Mouse (Mus musculus): ENCODE measurements around the gene Fancd2. TPM values are rescaled to one million over a fixed set of nuclear protein-coding genes. Genes with fewer than 3 reads are reported as not detected.

Fancd2 gene
- polyA plus RNA-seq, 1 experiment = 0.13 TPM

GRCm38 (mm10) chr6:113639201-113639600 is 107.7 kb downstream of the Fancd2 start:
- Histone ChIP-seq H3K4me3 (replicated peaks) (peak overlapping the region; percentile 42), H3K27me3 (ENCODE audit: control insufficient read depth) (no peaks in the 10 kb centered on the region), H3K4me1 (ENCODE audit: control insufficient read depth) (peaks cover 52% of the 10 kb centered on the region), H3K36me3 (ENCODE audit: control insufficient read depth) (no peaks in the 10 kb centered on the region; the same call in 1 of the 2 replicates), H3K9me3 (ENCODE audit: control insufficient read depth, low read length) (no peaks in the 10 kb centered on the region)
- TF ChIP-seq GATA1 (IDR thresholded peaks at IDR 0.05; ENCODE audit: low read length) = no peak
- TF ChIP-seq TAL1 (IDR thresholded peaks at IDR 0.05; ENCODE audit: low read length) = no peak

- Histone ChIP-seq H3K36me3 (ENCODE audit: control insufficient read depth) (peaks cover 5% of the 10 kb centered on the region), H3K27me3 (ENCODE audit: control insufficient read depth) (no peaks in the 10 kb centered on the region), H3K4me1 (ENCODE audit: control insufficient read depth) (peaks cover 44% of the 10 kb centered on the region), H3K9me3 (ENCODE audit: control insufficient read depth, low read length) (no peaks in the 10 kb centered on the region), H3K4me3 (replicated peaks) (no peak overlapping the region)
- no peak for TF ChIP-seq GATA1 (IDR thresholded peaks at IDR 0.05; ENCODE audit: low read length)
- TF ChIP-seq TAL1 (IDR thresholded peaks at IDR 0.05; ENCODE audit: low read length) = no peak
Observed at GRCm38 (mm10) chr6:113642605-113643004, 111.1 kb downstream of the Fancd2 start.

GRCm38 (mm10) chr6:113643021-113643420 is 111.5 kb downstream of the Fancd2 start:
- TF ChIP-seq TAL1 (IDR thresholded peaks at IDR 0.05; ENCODE audit: low read length) = no peak
- TF ChIP-seq GATA1 (IDR thresholded peaks at IDR 0.05; ENCODE audit: low read length) = no peak
- peaks cover 42% of the 10 kb centered on the region for H3K4me1 ChIP-seq (ENCODE audit: control insufficient read depth)
- H3K4me3 ChIP-seq (replicated peaks) = no peak overlapping the region
- H3K9me3 ChIP-seq (ENCODE audit: control insufficient read depth, low read length) = no peaks in the 10 kb centered on the region
- H3K27me3 ChIP-seq (ENCODE audit: control insufficient read depth) = no peaks in the 10 kb centered on the region
- H3K36me3 ChIP-seq (ENCODE audit: control insufficient read depth) = peaks cover 8% of the 10 kb centered on the region

GRCm38 (mm10) chr6:113643967-113644366 is 112.5 kb downstream of the Fancd2 start:
- peaks cover 39% of the 10 kb centered on the region for H3K4me1 ChIP-seq (ENCODE audit: control insufficient read depth)
- no peaks in the 10 kb centered on the region for H3K9me3 ChIP-seq (ENCODE audit: control insufficient read depth, low read length)
- H3K36me3 ChIP-seq (ENCODE audit: control insufficient read depth) = peaks cover 17% of the 10 kb centered on the region
- no peaks in the 10 kb centered on the region for H3K27me3 ChIP-seq (ENCODE audit: control insufficient read depth)
- TF ChIP-seq GATA1 (IDR thresholded peaks at IDR 0.05; ENCODE audit: low read length) = no peak
- TF ChIP-seq TAL1 (IDR thresholded peaks at IDR 0.05; ENCODE audit: low read length) = no peak
- no peak overlapping the region for H3K4me3 ChIP-seq (replicated peaks)

GRCm38 (mm10) chr6:113644808-113645207 is 113.3 kb downstream of the Fancd2 start:
- Histone ChIP-seq H3K9me3 (ENCODE audit: control insufficient read depth, low read length) (no peaks in the 10 kb centered on the region), H3K27me3 (ENCODE audit: control insufficient read depth) (no peaks in the 10 kb centered on the region), H3K4me3 (replicated peaks) (no peak overlapping the region), H3K36me3 (ENCODE audit: control insufficient read depth) (peaks cover 24% of the 10 kb centered on the region), H3K4me1 (ENCODE audit: control insufficient read depth) (peaks cover 37% of the 10 kb centered on the region)
- TF ChIP-seq GATA1 (IDR thresholded peaks at IDR 0.05; ENCODE audit: low read length) = no peak
- no peak for TF ChIP-seq TAL1 (IDR thresholded peaks at IDR 0.05; ENCODE audit: low read length)

Other genes starting within 250 kb of the Fancd2 start
- gene Cpne9, start 249.4 kb upstream of the Fancd2 start, polyA plus RNA-seq (2012) = 0.02 and 0.03 TPM in 2 replicates
- 6.0 and 6.8 TPM in 2 replicates for gene Brpf1, start 224.5 kb upstream of the Fancd2 start, polyA plus RNA-seq (2012)
- gene Ogg1, start 204.7 kb upstream of the Fancd2 start, polyA plus RNA-seq (2012) = 0.56 and 0.83 TPM in 2 replicates
- gene Camk1, start 187.7 kb upstream of the Fancd2 start, polyA plus RNA-seq (2012) = 0.19 and 0.31 TPM in 2 replicates
- gene Tada3, start 153.8 kb upstream of the Fancd2 start, polyA plus RNA-seq (2012) = 13.9 and 15.1 TPM in 2 replicates
- gene Arpc4, start 153.6 kb upstream of the Fancd2 start, polyA plus RNA-seq (2012) = 14.9 and 23.3 TPM in 2 replicates
- 0.16 and 0.34 TPM in 2 replicates for gene Ttll3, start 142.4 kb upstream of the Fancd2 start, polyA plus RNA-seq (2012)
- gene Rpusd3, start 112.3 kb upstream of the Fancd2 start, polyA plus RNA-seq (2012) = 9.0 and 14.6 TPM in 2 replicates
- not detected in 2 replicates for gene Cidec, start 95.9 kb upstream of the Fancd2 start, polyA plus RNA-seq (2012)
- 0.23 and 0.38 TPM in 2 replicates for gene Jagn1, start 89.1 kb upstream of the Fancd2 start, polyA plus RNA-seq (2012)
- not detected in 2 replicates for gene Il17re, start 73.2 kb upstream of the Fancd2 start, polyA plus RNA-seq (2012)
- gene Il17rc, start 60.3 kb upstream of the Fancd2 start, polyA plus RNA-seq (2012) = not detected in 2 replicates
- 0.38 and 0.61 TPM in 2 replicates for gene Creld1, start 48.4 kb upstream of the Fancd2 start, polyA plus RNA-seq (2012)
- gene Prrt3, start 29.8 kb upstream of the Fancd2 start, polyA plus RNA-seq (2012) = 0.02 TPM in 1 of 2 replicates, not detected in the other
- 2.4 and 2.6 TPM in 2 replicates for gene Emc3, start within 50 bp of the Fancd2 start, polyA plus RNA-seq (2012)
- gene Fancd2os, start 69.0 kb downstream of the Fancd2 start, polyA plus RNA-seq (2012) = not detected in 2 replicates
- gene Brk1, start 73.1 kb downstream of the Fancd2 start, polyA plus RNA-seq (2012) = 2.1 and 2.6 TPM in 2 replicates
- 0.15 and 0.21 TPM in 2 replicates for gene Vhl, start 92.3 kb downstream of the Fancd2 start, polyA plus RNA-seq (2012)
- gene Irak2, start 106.8 kb downstream of the Fancd2 start, polyA plus RNA-seq (2012) = 13.6 and 15.2 TPM in 2 replicates
- gene Tatdn2, start 165.4 kb downstream of the Fancd2 start, polyA plus RNA-seq (2012) = 2.5 and 3.3 TPM in 2 replicates
- not detected in 2 replicates for gene Ghrl, start 188.2 kb downstream of the Fancd2 start, polyA plus RNA-seq (2012)
- gene Sec13, start 209.1 kb downstream of the Fancd2 start, polyA plus RNA-seq (2012) = 2.9 and 4.5 TPM in 2 replicates